Mouse (Mus musculus): ENCODE measurements around the gene Wasf2.

The Wasf2 gene

DNA sequence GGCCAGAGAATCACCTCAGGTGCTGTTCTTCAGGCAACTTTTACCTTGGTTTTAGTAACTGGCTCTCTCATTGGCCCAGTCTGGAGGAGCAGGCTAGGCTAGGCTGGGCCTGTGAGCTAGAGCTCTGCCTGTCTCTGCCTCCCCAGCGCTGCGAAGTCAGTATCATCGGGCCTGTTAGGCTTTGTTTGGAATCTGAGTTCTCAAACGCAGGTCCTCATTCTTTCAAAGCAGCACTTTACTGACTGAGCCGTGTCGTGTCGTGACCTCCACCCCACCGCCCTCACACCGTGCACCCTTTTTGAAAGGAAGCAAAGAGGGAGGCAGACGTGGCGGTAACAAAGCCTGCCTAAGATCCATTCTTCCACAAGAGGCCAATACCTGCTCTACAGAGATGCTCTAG lies 914 bp upstream of the Wasf2 start:
- DNase-seq, result no peak

- no peak for DNase-seq
Observed at GRCm38 (mm10) chr4:133130890-133131741, 811 bp downstream of the Wasf2 start.

DNA sequence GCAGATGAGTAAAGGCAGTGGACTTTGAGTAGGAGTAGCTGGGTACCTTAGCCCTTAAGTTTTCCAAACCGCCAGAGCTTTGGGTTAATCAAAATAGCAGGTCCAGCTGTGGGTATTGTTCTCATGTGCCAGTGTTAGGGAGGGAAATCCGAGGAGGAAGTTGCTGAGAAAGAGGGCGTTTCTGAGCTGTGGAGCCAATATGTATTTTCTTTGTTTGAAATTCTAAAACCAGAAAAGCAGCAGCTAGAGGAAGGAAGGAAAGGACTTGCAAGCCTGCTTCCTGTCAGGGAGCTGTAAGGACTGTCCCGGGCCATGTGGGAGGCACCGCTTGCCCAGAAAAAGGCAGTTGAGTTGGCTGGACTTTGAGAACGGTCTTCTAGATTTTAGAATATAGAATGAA lies 1.7 kb downstream of the Wasf2 start:
- DNase-seq, result no peak

DNA sequence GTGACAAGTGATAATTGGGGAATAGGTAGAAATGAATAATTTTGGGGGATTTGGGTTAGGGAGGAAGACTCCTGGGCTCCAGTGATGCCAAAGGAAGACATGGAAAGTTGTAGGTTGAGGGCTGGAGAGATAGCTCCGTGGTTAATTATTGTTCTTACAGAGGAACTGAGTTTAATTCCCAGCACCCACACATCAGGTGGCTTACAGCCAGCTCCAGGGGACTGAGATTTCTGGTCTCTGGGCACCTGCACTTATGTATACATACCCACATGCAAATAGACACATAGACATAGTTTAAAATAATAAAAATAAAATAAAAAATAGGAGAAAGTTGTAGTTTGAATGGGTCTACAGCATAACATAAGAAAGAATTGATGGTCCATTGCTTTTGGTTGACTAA lies 6.6 kb downstream of the Wasf2 start:
- no peak for DNase-seq

- no peak for DNase-seq
Observed at GRCm38 (mm10) chr4:133138971-133139370, 8.7 kb downstream of the Wasf2 start.

DNA sequence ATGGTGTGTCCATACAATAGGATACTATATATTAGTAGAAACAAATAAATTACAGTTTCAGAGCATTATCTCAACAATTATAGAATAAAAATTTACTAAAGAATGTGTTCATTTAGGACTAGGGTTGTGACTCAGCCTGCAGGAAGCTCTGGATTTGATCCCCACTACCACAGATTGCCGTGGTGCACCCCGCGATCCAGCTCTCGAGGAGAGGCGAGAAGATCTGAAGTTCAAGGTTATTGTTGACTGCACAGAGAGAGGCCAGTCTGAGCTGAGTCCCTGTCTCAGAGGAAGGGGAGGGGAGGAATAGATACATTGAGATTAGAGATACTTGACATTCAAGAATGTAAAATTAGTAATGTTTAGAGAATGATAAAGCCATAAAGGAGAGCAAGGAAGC lies 24.7 kb downstream of the Wasf2 start:
- no peak for DNase-seq

DNA sequence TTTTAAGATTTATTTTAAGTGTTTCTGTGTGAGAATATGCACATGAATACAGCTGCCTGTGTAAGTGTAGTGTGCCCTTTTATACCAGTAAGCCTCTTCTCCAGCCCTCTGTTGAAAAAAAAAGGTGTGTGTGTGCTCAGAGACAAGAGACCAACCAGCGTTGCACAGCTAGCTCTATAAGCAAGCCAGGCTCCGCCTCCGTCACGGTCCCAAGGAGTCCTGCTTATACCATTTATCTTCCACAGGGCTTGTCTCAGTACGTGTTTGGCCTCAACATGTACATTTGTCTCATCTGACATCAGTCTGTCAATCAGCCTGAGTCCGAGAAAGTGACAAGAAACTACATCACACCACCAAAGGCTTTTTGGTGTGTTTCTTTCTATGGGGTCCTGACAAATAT lies 25.4 kb downstream of the Wasf2 start:
- no peak for DNase-seq

DNA sequence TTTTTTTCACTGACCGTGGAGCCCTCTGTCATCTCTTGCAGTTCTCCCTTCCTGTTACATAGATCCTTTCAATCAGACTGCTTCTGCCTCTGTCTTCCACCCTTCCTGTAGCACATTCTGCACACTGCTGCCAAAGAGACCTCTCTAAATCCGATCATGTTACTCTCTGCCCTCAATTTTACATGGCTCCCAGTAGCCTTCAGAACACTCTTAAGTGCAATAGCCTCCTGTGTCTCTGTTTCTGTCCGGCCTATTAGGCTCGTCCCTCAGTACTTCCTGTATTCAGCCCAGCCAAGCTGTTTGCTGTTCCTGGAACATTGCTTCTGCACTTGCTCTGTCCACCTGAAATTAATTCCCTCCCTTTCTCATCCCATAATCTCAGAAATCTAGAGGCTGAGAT lies 26.1 kb downstream of the Wasf2 start:
- no peak for DNase-seq

- DNase-seq, result no peak
Observed at GRCm38 (mm10) chr4:133156831-133157230, 26.5 kb downstream of the Wasf2 start.

- no peak for DNase-seq
Observed at GRCm38 (mm10) chr4:133159127-133159526, 28.8 kb downstream of the Wasf2 start.

- DNase-seq, result no peak
Observed at GRCm38 (mm10) chr4:133159646-133160045, 29.3 kb downstream of the Wasf2 start.

GRCm38 (mm10) chr4:133160211-133160610 lies 29.9 kb downstream of the Wasf2 start:
- no peak for DNase-seq

DNA sequence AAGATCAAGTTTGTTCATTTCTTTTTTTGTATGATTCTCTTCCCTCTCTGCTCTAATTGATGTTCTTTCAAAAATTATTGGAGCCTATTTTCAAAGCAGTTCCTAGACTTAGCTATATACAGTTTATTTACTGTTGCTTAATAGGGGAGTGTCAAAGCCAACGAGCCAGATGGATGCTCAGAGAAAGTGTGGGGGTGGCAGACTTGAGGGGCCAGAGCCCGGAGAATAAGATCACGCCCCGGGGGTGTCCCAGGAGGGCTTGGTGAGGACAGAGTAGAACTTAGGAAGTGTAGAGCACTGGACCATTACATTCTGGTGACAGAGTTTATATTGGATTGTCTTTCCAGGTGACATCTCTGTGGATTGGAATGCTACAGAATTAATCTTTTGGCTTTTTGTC lies 30.5 kb downstream of the Wasf2 start:
- DNase-seq, result no peak

DNA sequence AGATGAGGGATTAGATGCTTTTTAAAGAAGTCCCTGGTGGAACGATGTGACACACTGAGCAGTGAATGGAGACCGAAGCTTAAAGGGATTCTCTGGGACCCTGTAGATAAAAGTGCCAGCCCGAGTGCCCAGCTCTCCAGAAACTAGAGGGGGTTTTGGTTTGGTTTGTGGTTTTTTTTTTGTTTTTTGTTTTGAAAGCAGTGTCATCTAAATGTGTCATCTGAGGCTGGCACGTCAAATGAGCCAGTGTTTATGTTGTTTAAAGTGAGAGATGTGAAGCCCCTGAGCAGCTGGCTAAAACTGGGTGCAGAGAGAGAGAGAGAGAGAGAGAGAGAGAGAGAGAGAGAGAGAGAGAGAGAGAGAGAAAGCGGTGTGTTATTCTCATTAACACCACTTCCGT lies 31.9 kb downstream of the Wasf2 start:
- DNase-seq, result no peak

- no peak for DNase-seq
Observed at GRCm38 (mm10) chr4:133166773-133167172, 36.5 kb downstream of the Wasf2 start.

GRCm38 (mm10) chr4:133169237-133170055 lies 39.1 kb downstream of the Wasf2 start:
- no peak for DNase-seq

- no peak for DNase-seq
Observed at GRCm38 (mm10) chr4:133170056-133170524, 39.8 kb downstream of the Wasf2 start.

GRCm38 (mm10) chr4:133170616-133171015 lies 40.3 kb downstream of the Wasf2 start:
- no peak for DNase-seq

DNA sequence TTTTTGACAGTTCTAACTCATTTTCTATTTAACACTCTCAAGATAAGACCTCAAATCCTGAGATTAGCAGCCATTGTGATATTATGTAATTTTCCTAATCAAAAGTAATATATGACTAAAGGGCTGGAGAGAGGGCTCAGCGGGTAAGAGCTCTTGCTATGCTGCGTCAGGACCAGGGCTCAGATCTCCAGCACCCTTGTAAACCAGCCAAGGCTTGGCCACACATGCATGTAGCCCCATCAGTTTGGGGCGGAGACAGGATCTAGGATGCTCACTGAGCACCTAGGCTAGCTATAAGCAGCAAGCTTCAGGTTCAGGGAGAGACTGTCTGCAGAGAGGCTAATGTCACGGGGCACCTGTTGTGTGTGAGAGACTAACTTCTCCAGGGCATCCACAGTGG lies 42.1 kb downstream of the Wasf2 start:
- no peak for DNase-seq

DNA sequence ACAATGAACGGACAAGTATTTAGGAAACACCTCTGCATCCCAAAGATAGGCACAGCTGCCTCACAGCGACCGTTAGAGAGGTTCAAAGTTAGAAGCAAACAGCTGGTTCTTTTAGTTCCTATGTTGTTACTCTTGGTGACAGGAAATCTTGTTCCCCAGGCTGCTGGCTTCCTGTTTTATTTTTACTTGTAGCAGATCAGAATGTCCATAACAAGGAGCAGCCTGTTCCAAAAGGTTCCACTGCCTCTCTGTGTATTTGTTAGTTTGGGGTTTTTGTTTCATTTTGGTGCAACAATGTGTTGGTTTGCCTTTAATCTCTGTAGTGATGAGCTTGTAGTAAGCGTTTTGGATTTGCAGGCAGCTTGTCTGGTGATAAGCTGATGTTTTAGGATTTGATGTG lies 44.1 kb downstream of the Wasf2 start:
- no peak for DNase-seq

DNA sequence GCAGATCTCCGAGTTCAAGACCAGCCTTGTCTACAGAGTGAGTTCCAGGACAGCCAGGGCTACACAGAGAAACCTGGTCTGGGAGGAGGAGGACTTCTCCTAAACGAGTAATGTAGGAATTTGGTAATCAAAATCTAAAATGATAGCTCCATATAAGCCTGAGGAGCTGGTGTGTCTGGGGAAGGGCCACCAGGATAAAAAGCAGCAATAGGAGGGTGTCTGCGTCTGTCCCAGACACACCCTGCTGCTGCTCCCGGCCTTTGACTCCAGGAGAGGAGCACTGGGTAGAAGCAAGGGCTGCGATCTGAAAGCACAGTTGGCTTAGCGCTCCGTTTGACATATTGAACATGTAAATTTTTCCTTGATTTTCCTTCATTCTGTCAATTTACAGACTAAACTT lies 45.0 kb downstream of the Wasf2 start:
- DNase-seq, result no peak

DNA sequence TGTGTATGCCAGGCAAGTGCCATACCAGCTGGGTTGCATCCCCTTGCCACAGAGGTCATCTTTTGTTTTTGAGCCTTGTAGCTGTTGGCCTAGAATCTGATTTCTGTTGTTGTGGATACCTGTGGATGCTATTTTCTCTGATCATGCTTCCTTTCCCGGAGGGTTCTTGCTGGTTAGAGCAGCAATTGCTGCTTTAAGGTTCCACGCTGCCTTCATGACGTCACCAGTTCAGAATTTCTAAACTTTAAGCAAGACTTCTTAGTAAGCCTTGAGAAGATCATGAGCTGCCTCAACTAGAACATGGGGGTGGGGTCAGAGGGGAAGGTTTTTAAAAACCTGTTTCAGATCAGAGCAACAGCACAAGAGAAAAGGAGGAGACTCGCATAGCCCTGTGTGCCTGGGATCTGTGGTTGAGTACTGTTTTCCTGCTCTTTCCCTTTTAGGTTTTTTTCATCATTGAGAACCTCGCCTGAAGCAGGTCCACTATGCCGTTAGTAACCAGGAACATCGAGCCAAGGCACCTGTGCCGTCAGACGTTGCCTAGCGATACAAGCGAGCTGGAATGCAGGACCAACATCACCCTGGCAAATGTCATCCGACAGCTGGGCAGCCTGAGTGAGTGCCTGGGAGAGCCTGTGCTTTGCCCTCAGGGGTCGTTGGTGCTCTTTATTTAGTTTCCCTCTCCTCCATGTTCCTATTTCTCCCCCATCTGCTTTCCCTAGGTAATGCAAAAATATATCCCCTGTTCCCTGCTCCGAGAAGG lies 45.9 kb downstream of the Wasf2 start:
- DNase-seq, result no peak

DNA sequence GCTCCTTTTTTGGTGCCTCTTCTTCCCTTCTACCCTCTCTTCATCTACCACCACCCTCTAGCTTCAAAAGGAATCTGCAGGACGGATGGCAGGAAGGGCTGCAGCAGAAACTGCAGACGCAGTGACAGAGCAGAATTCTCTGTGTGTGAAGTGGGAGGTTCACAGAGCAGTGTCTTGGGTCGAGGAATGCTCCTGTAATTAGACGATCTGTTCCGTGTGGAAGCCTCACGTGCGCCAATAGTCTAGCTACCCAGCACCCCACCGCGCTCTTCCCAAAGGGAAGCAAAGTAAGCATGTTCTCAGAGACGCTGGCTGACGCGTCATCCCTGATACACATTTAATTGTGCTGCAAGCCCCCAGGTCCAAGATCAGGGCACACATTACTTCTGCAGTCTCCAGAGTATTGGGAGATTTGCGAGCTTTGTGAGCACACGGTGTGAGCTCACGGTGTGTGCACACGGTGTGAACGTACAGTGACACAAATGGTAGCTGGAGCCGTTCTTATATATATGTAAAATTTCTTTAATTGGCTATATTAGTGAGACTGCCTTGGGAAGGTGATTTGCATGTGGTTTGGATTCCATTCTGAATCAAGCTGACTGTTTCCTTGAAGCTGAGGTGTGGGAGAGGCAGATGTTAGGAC lies 46.6 kb downstream of the Wasf2 start:
- DNase-seq, result no peak

Data from right cerebral cortex, postnatal 25 days (tissue).